Mouse (Mus musculus) liver, embryonic 13.5 days (tissue): ENCODE data around the gene Hist1h4m. TPM values are rescaled to one million over a fixed set of nuclear protein-coding genes. Genes with fewer than 3 reads are reported as not detected.

Experiments used
- ATAC-seq: fragments of 200-750 bp; cut with Nextera tagmentation; 2 replicates; pipeline ENCODE4 v1.8.0; 2017; ENCODE audit warnings: low read depth, mild to moderate bottlenecking, moderate number of reproducible peaks, moderate library complexity
- DNase-seq: peaks from one replicate; pipeline ENCODE4 v3.0.0; 2022
- H3K27ac ChIP-seq: fragments of 300-500 bp; sonication (generic); 2 replicates; pipeline ENCODE4 v1.5.1; 2015; ENCODE audit warnings: moderate library complexity, mild to moderate bottlenecking, inconsistent platforms
- H3K27me3 ChIP-seq: fragments of 300-500 bp; sonication (generic); 2 replicates; pipeline ENCODE4 v1.6.1; 2015; ENCODE audit warnings: mild to moderate bottlenecking, inconsistent platforms
- H3K36me3 ChIP-seq: fragments of 300-500 bp; sonication (generic); 2 replicates; pipeline ENCODE4 v1.6.1; 2015; ENCODE audit warnings: mild to moderate bottlenecking, inconsistent platforms
- H3K4me1 ChIP-seq: fragments of 300-500 bp; sonication (generic); replicated peaks from 2 replicates; pipeline ENCODE4 v1.6.1; 2015; ENCODE audit warnings: inconsistent platforms
- H3K4me2 ChIP-seq: fragments of 300-500 bp; sonication (generic); 2 replicates; pipeline ENCODE4 v1.6.1; 2015; ENCODE audit warnings: inconsistent platforms, mild to moderate bottlenecking, moderate library complexity
- H3K4me3 ChIP-seq: fragments of 300-500 bp; sonication (generic); replicated peaks from 2 replicates; pipeline ENCODE4 v1.5.1; 2015; ENCODE audit warnings: mild to moderate bottlenecking, inconsistent platforms
- H3K9ac ChIP-seq: fragments of 300-500 bp; sonication (generic); 2 replicates; pipeline ENCODE4 v1.6.1; 2015; ENCODE audit warnings: mild to moderate bottlenecking, inconsistent platforms
- H3K9me3 ChIP-seq: fragments of 300-500 bp; sonication (generic); replicated peaks from 2 replicates; pipeline ENCODE4 v1.6.1; 2016; ENCODE audit warnings: inconsistent platforms
- WGBS: fragments of 180-500 bp; shearing (Covaris S2); methylation state at CpG from one replicate; pipeline ENCODE4 v1.1.7; 2015; ENCODE audit not compliant: insufficient replicate concordance; 5-methylcytosine and 5-hydroxymethylcytosine counted together
- microRNA-seq: library from miRNA; unstranded; fragments of <30 nt; microRNA quantifications from one replicate; pipeline ENCODE4, GENCODE M21; 2016
- polyA plus RNA-seq: library from polyadenylated mRNA; unstranded; fragments of >200 nt; fragmentation: Nextera tagmentation; extraction: Ambion mirVana; gene quantifications from 2 replicates; pipeline ENCODE4 v1.2.1, GENCODE M21; 2015

The Hist1h4m gene
- polyA plus RNA-seq, 1 experiment from 2014 or later = not detected

DNA sequence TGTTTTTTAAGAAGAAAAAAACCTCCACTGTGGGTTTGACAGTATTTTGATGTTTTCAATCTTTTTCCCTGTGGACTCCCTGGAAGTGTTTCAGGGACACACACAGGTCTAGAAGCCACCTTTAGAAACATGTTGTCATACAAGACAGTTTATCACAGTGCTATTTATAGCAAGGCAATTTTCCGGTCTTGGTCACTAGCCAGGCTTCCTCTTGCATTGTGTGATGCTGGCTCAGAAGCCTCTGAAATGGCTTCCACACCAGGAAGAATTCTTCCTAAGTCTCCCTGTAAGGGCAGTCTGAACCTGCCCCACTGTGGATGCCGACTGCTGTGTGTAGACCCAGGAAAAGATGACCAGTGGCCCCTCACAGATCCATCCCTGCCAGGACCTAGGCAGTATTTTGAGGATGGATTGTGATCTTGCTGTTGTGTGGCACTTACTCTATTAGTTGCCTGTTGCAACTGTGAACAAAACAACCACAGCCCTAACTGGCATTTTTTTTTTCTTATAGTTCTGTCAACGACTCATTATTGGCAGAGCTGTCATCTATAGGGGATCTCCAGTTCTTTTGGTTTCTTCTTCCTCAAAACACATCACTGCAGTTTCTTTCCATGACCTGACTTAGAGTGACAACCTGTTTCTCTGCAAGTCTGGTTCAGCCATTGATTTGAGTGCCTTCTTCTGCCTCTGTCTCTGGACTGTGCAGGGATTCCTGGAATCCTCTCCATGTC is 40.8 kb downstream of the Hist1h4m start:
- Histone ChIP-seq H3K36me3 (no peaks in the 10 kb centered on the region), H3K4me1 (peaks cover 10% of the 10 kb centered on the region), H3K4me2 (0 out of 2 replicates have a peak overlapping the region, but pooled peaks have one; percentile 8), H3K27me3 (no peaks in the 10 kb centered on the region), H3K9me3 (no peaks in the 10 kb centered on the region), H3K27ac (peak overlapping the region; percentile 39; the same call in 1 of the 2 replicates), H3K9ac (peak overlapping the region; percentile 39; the same call in 1 of the 2 replicates), H3K4me3 (no peak overlapping the region)
- no peak for ATAC-seq
- WGBS = 18% methylated on average over 3 of the region's 3 CpGs
- no peak for DNase-seq

GRCm38 (mm10) chr13:21855146-21855545 is 43.6 kb downstream of the Hist1h4m start:
- DNase-seq (peak; percentile 82), ATAC-seq (peak; percentile 93)
- H3K4me3 ChIP-seq = peak overlapping the region; percentile 68
- H3K9ac ChIP-seq = peak overlapping the region; percentile 66
- H3K36me3 ChIP-seq = no peaks in the 10 kb centered on the region
- H3K4me2 ChIP-seq = peak overlapping the region; percentile 72
- no peaks in the 10 kb centered on the region for H3K27me3 ChIP-seq
- H3K4me1 ChIP-seq = peaks cover 10% of the 10 kb centered on the region
- H3K9me3 ChIP-seq = no peaks in the 10 kb centered on the region
- H3K27ac ChIP-seq = no peak overlapping the region
- WGBS = under 1% methylated on average over 11 of the region's 11 CpGs

- DNase-seq (peak; percentile 66), ATAC-seq (peak; percentile 63)
- Histone ChIP-seq H3K27me3 (no peaks in the 10 kb centered on the region), H3K4me1 (peaks cover 10% of the 10 kb centered on the region), H3K27ac (peak overlapping the region; percentile 59), H3K9me3 (no peaks in the 10 kb centered on the region), H3K4me3 (peak overlapping the region; percentile 68), H3K9ac (peak overlapping the region; percentile 66), H3K4me2 (peak overlapping the region; percentile 72), H3K36me3 (no peaks in the 10 kb centered on the region)
- WGBS = under 1% methylated on average over 15 of the region's 15 CpGs
Observed at GRCm38 (mm10) chr13:21855698-21856162, 44.2 kb downstream of the Hist1h4m start.

DNA sequence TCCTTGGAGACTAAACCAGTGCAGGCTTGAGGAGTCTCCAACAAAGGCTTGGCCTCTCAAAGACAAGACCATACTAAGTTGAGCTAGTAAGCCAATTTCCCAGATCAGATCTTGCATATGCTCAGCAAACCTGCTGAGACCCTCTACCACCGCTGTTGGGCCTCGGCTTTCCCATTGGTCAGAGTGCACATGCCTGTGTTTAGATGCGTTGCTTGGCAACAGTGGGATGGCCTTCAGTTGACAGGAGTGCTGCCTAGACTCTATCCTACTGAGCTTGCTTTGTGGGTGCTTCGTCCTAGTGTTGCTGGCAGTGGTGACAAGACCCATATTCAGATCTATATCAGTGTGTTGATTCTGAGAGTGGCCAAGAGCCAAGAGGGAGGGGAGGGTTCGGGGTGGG is 50.1 kb downstream of the Hist1h4m start:
- H3K27me3 ChIP-seq = no peaks in the 10 kb centered on the region
- H3K36me3 ChIP-seq = no peaks in the 10 kb centered on the region
- H3K4me1 ChIP-seq = no peaks in the 10 kb centered on the region
- WGBS = 24% methylated on average over 5 of the region's 5 CpGs
- no peak overlapping the region for H3K27ac ChIP-seq
- no peak overlapping the region for H3K9ac ChIP-seq
- H3K4me3 ChIP-seq = no peak overlapping the region
- H3K4me2 ChIP-seq = no peak overlapping the region
- ATAC-seq (no peak), DNase-seq (no peak)
- no peaks in the 10 kb centered on the region for H3K9me3 ChIP-seq

Small RNAs within 50 kb of the gene (microRNA-seq; reads per million reads assigned to microRNA genes)
- not detected for gene Gm19658
- not detected for gene Gm44346
- not detected for gene Gm44466

Other genes with a start within 250 kb of the Hist1h4m start
- gene Olfr1364, start 230.0 kb upstream of the Hist1h4m start, polyA plus RNA-seq = not detected in 2 replicates
- gene Olfr1362, start 197.7 kb upstream of the Hist1h4m start, polyA plus RNA-seq = not detected in 2 replicates
- not detected in 2 replicates for gene Olfr11, start 169.2 kb upstream of the Hist1h4m start, polyA plus RNA-seq
- not detected in 2 replicates for gene Olfr1361, start 148.4 kb upstream of the Hist1h4m start, polyA plus RNA-seq
- not detected in 2 replicates for gene Olfr1360, start 134.3 kb upstream of the Hist1h4m start, polyA plus RNA-seq
- not detected in 2 replicates for gene Olfr1359, start 113.6 kb upstream of the Hist1h4m start, polyA plus RNA-seq
- 1.8 and 3.0 TPM in 2 replicates for gene Hist1h2bl, start 95.6 kb upstream of the Hist1h4m start, polyA plus RNA-seq
- gene Hist1h2ai, start 95.3 kb upstream of the Hist1h4m start, polyA plus RNA-seq = 15.6 and 39.6 TPM in 2 replicates
- gene Hist1h3h, start 94.1 kb upstream of the Hist1h4m start, polyA plus RNA-seq = 5.8 and 11.7 TPM in 2 replicates
- gene Hist1h2bm, start 89.7 kb upstream of the Hist1h4m start, polyA plus RNA-seq = 4.3 and 8.6 TPM in 2 replicates
- gene Hist1h4j, start 76.7 kb upstream of the Hist1h4m start, polyA plus RNA-seq = 0.41 and 0.81 TPM in 2 replicates
- gene Hist1h4k, start 61.2 kb upstream of the Hist1h4m start, polyA plus RNA-seq = 2.8 and 5.6 TPM in 2 replicates
- 30.8 and 91.0 TPM in 2 replicates for gene Hist1h2ak, start 57.9 kb upstream of the Hist1h4m start, polyA plus RNA-seq
- 4.4 and 14.4 TPM in 2 replicates for gene Hist1h2bn, start 57.6 kb upstream of the Hist1h4m start, polyA plus RNA-seq
- gene Hist1h1b, start 31.1 kb upstream of the Hist1h4m start, polyA plus RNA-seq = 37.3 and 37.6 TPM in 2 replicates
- gene Hist1h3i, start 28.4 kb upstream of the Hist1h4m start, polyA plus RNA-seq = 164 and 194 TPM in 2 replicates
- 5.8 and 15.9 TPM in 2 replicates for gene Hist1h2an, start 24.5 kb upstream of the Hist1h4m start, polyA plus RNA-seq
- 2.8 and 3.8 TPM in 2 replicates for gene Hist1h2bp, start 24.3 kb upstream of the Hist1h4m start, polyA plus RNA-seq
- gene Hist1h2bq, start 1.5 kb upstream of the Hist1h4m start, polyA plus RNA-seq = 22.0 and 34.4 TPM in 2 replicates
- gene Hist1h2ao, start 1.3 kb upstream of the Hist1h4m start, polyA plus RNA-seq = 1.4 and 1.6 TPM in 2 replicates
- 14.8 and 21.6 TPM in 2 replicates for gene Hist1h4n, start 20.4 kb downstream of the Hist1h4m start, polyA plus RNA-seq
- gene Hist1h2ap, start 21.8 kb downstream of the Hist1h4m start, polyA plus RNA-seq = 4,833 and 5,264 TPM in 2 replicates
- gene Hist1h2br, start 22.0 kb downstream of the Hist1h4m start, polyA plus RNA-seq = 22.5 and 35.7 TPM in 2 replicates
- gene Zfp184, start 133.3 kb downstream of the Hist1h4m start, polyA plus RNA-seq = 0.89 and 1.0 TPM in 2 replicates
- gene Pom121l2, start 169.4 kb downstream of the Hist1h4m start, polyA plus RNA-seq = not detected in 2 replicates
- gene Prss16, start 198.0 kb downstream of the Hist1h4m start, polyA plus RNA-seq = 0.25 and 0.39 TPM in 2 replicates
- gene Hist1h2ah, start 223.8 kb downstream of the Hist1h4m start, polyA plus RNA-seq = 3.6 and 18.3 TPM in 2 replicates
- gene Hist1h2bk, start 224.1 kb downstream of the Hist1h4m start, polyA plus RNA-seq = 3.5 and 3.7 TPM in 2 replicates
- 38.8 and 52.6 TPM in 2 replicates for gene Hist1h4i, start 229.6 kb downstream of the Hist1h4m start, polyA plus RNA-seq
- 17.9 and 18.6 TPM in 2 replicates for gene Hist1h2ag, start 231.2 kb downstream of the Hist1h4m start, polyA plus RNA-seq
- 11.6 and 16.7 TPM in 2 replicates for gene Hist1h2bj, start 231.5 kb downstream of the Hist1h4m start, polyA plus RNA-seq